Mouse (Mus musculus) CH12.LX (cell line): Measurements from ENCODE around the gene Map1lc3b. TPM values are rescaled to one million over a fixed set of nuclear protein-coding genes. Genes with fewer than 3 reads are reported as not detected.

Source experiments
- DNase-seq: peaks from one replicate; pipeline ENCODE4 v3.0.0-alpha.2; 2013; ENCODE audit errors: extremely low read depth
- H3K27ac ChIP-seq: 2 replicates; pipeline ENCODE4 v1.5.1; 2012; ENCODE audit warnings: low read depth, mild to moderate bottlenecking, control low read depth, moderate library complexity; ENCODE audit not compliant: insufficient read depth
- H3K27me3 ChIP-seq: replicated peaks from 2 replicates; pipeline ENCODE3; 2012; ENCODE audit warnings: inconsistent platforms
- H3K36me3 ChIP-seq, 2 experiments: replicated peaks in 1 of 2; 2 replicates each; pipeline versions ENCODE3 to v1.6.1; 2012; ENCODE audit warnings: inconsistent platforms in 1 of 2, low read length in 1 of 2, mild to moderate bottlenecking in 1 of 2, mixed read lengths in 1 of 2, moderate library complexity in 1 of 2; ENCODE audit not compliant: control insufficient read depth in 1 of 2, insufficient read depth in 1 of 2
- H3K4me1 ChIP-seq, 2 experiments: 2 replicates each; pipeline ENCODE4 v1.6.1; 2012; ENCODE audit warnings: inconsistent platforms in 1 of 2, moderate library complexity in 1 of 2; ENCODE audit not compliant: insufficient read depth in 2 of 2, control insufficient read depth in 1 of 2
- H3K4me2 ChIP-seq: 2 replicates; pipeline ENCODE4 v1.6.1; 2012; ENCODE audit warnings: low read depth, mild to moderate bottlenecking, control low read depth; ENCODE audit not compliant: poor library complexity, insufficient read depth, severe bottlenecking
- H3K4me3 ChIP-seq, 3 experiments: fragments of 150-350 bp in 1 of 3; sonication (generic) in 1 of 3; replicated peaks in 1 of 3; 2 replicates each; pipeline versions ENCODE3 to v1.5.1; 2011 to 2012; ENCODE audit warnings: low read depth in 2 of 3, low read length in 2 of 3, mild to moderate bottlenecking in 2 of 3, moderate library complexity in 2 of 3, control low read depth in 1 of 3, improper control_type of control experiment in 1 of 3, inconsistent platforms in 1 of 3, mixed read lengths in 1 of 3; ENCODE audit not compliant: poor library complexity in 1 of 3
- H3K79me2 ChIP-seq: replicated peaks from 2 replicates; pipeline ENCODE4 v1.6.1; 2012; ENCODE audit warnings: mild to moderate bottlenecking, moderate library complexity; ENCODE audit not compliant: control insufficient read depth, poor library complexity, insufficient read depth, severe bottlenecking; ENCODE audit errors: extremely low read depth
- H3K9ac ChIP-seq: 2 replicates; pipeline ENCODE4 v1.6.1; 2012; ENCODE audit warnings: low read depth, mild to moderate bottlenecking, control low read depth, moderate library complexity; ENCODE audit not compliant: insufficient read depth
- H3K9me3 ChIP-seq: replicated peaks from 2 replicates; pipeline ENCODE3; 2012; ENCODE audit warnings: low read length, inconsistent platforms, mixed read lengths
- BHLHE40 ChIP-seq: IDR thresholded peaks from 2 replicates; pipeline ENCODE4 v1.6.1; 2011; ENCODE audit warnings: mild to moderate bottlenecking, low read depth, low read length, improper control_type of control experiment
- CHD2 ChIP-seq: IDR thresholded peaks from 2 replicates; pipeline ENCODE4 v1.6.1; 2011; ENCODE audit warnings: low read length, improper control_type of control experiment
- E2F4 ChIP-seq: IDR thresholded peaks from 2 replicates; pipeline ENCODE4 v1.6.1; 2011; ENCODE audit warnings: low read depth, low read length, improper control_type of control experiment; ENCODE audit not compliant: insufficient replicate concordance
- ELF1 ChIP-seq: IDR thresholded peaks from 2 replicates; pipeline ENCODE4 v1.6.1; 2014; ENCODE audit warnings: low read depth, mild to moderate bottlenecking, inconsistent platforms, low read length, improper control_type of control experiment
- ETS1 ChIP-seq: conservative IDR thresholded peaks from 2 replicates; pipeline ENCODE4 v1.6.1; 2012; ENCODE audit warnings: low read depth, mild to moderate bottlenecking, inconsistent platforms, low read length, improper control_type of control experiment, moderate library complexity
- GABPA ChIP-seq: IDR thresholded peaks from 2 replicates; pipeline ENCODE4 v1.6.1; 2012; ENCODE audit warnings: low read depth, low read length, improper control_type of control experiment, inconsistent platforms; ENCODE audit not compliant: insufficient replicate concordance
- HCFC1 ChIP-seq: IDR thresholded peaks from 2 replicates; pipeline ENCODE4 v1.6.1; 2012; ENCODE audit warnings: low read depth, mild to moderate bottlenecking, inconsistent platforms, low read length, improper control_type of control experiment
- JUND ChIP-seq: conservative IDR thresholded peaks from 2 replicates; pipeline ENCODE4 v1.6.1; 2011; ENCODE audit warnings: low read depth, low read length, improper control_type of control experiment
- KAT2A ChIP-seq: IDR thresholded peaks from 2 replicates; pipeline ENCODE4 v1.6.1; 2012; ENCODE audit warnings: low read length, improper control_type of control experiment, inconsistent platforms; ENCODE audit not compliant: insufficient replicate concordance
- MAFK ChIP-seq: IDR thresholded peaks from 2 replicates; pipeline ENCODE4 v1.6.1; 2011; ENCODE audit warnings: low read length, improper control_type of control experiment; ENCODE audit not compliant: insufficient replicate concordance
- MAX ChIP-seq: IDR thresholded peaks from 2 replicates; pipeline ENCODE4 v1.6.1; 2011; ENCODE audit warnings: low read length, improper control_type of control experiment
- MAZ ChIP-seq: IDR thresholded peaks from 2 replicates; pipeline ENCODE4 v1.6.1; 2012; ENCODE audit warnings: low read depth, mild to moderate bottlenecking, inconsistent platforms, low read length, improper control_type of control experiment, moderate library complexity
- MEF2A ChIP-seq: IDR thresholded peaks from 2 replicates; pipeline ENCODE4 v1.6.1; 2014; ENCODE audit warnings: low read depth, mild to moderate bottlenecking, inconsistent platforms, low read length, improper control_type of control experiment, borderline replicate concordance
- MXI1 ChIP-seq: IDR thresholded peaks from 2 replicates; pipeline ENCODE4 v1.6.1; 2011; ENCODE audit warnings: mild to moderate bottlenecking, low read depth, low read length, improper control_type of control experiment
- MYC ChIP-seq: IDR thresholded peaks from 2 replicates; pipeline ENCODE4 v1.6.1; 2011; ENCODE audit warnings: low read depth, mild to moderate bottlenecking, improper control_type of control experiment, low read length
- NELFE ChIP-seq: IDR thresholded peaks from 2 replicates; pipeline ENCODE4 v1.6.1; 2011; ENCODE audit warnings: low read depth, low read length, improper control_type of control experiment
- NRF1 ChIP-seq: IDR thresholded peaks from 2 replicates; pipeline ENCODE4 v1.6.1; 2014; ENCODE audit warnings: low read depth, mild to moderate bottlenecking, inconsistent platforms, low read length, improper control_type of control experiment, moderate library complexity
- PAX5 ChIP-seq: IDR thresholded peaks from 2 replicates; pipeline ENCODE4 v1.6.1; 2012; ENCODE audit warnings: low read length, inconsistent platforms, mixed read lengths
- POLR2A ChIP-seq: IDR thresholded peaks from 2 replicates; pipeline ENCODE4 v1.6.1; 2011; ENCODE audit warnings: low read depth, mild to moderate bottlenecking, improper control_type of control experiment, low read length
- RCOR1 ChIP-seq: conservative IDR thresholded peaks from 2 replicates; pipeline ENCODE4 v1.6.1; 2012; ENCODE audit warnings: low read depth, mild to moderate bottlenecking, inconsistent platforms, low read length, improper control_type of control experiment
- SIN3A ChIP-seq: IDR thresholded peaks from 2 replicates; pipeline ENCODE4 v1.6.1; 2012; ENCODE audit warnings: low read length, improper control_type of control experiment, inconsistent platforms
- TBP ChIP-seq: conservative IDR thresholded peaks from 2 replicates; pipeline ENCODE4 v1.6.1; 2011; ENCODE audit warnings: low read depth, low read length, improper control_type of control experiment
- TCF12 ChIP-seq: IDR thresholded peaks from 2 replicates; pipeline ENCODE4 v1.6.1; 2014; ENCODE audit warnings: low read depth, mild to moderate bottlenecking, inconsistent platforms, low read length, improper control_type of control experiment
- USF1 ChIP-seq: IDR thresholded peaks from 2 replicates; pipeline ENCODE4 v1.6.1; 2014; ENCODE audit warnings: low read depth, mild to moderate bottlenecking, inconsistent platforms, low read length, improper control_type of control experiment
- USF2 ChIP-seq: conservative IDR thresholded peaks from 2 replicates; pipeline ENCODE4 v1.6.1; 2011; ENCODE audit warnings: low read depth, low read length, improper control_type of control experiment
- ZC3H11A ChIP-seq: IDR thresholded peaks from 2 replicates; pipeline ENCODE4 v1.6.1; 2012; ENCODE audit warnings: low read depth, mild to moderate bottlenecking, inconsistent platforms, low read length, improper control_type of control experiment
- ZMIZ1 ChIP-seq: IDR thresholded peaks from 2 replicates; pipeline ENCODE4 v1.6.1; 2012; ENCODE audit warnings: low read depth, mild to moderate bottlenecking, inconsistent platforms, low read length, improper control_type of control experiment
- ZNF384 ChIP-seq: IDR thresholded peaks from 2 replicates; pipeline ENCODE4 v1.6.1; 2012; ENCODE audit warnings: low read depth, low read length, improper control_type of control experiment, inconsistent platforms
- dilution Hi-C: fragments of 300-500 bp; cut with MboI; formaldehyde crosslinking; loops from 2 replicates; pipeline ENCODE4 v1.14.3; 2020; ENCODE audit warnings: low sequenced_read_pairs; ENCODE audit not compliant: extremely low pct_unique_long_range_greater_than_20kb, extremely low pct_ligation_motif_present
- in situ Hi-C: fragments of 300-500 bp; cut with MboI; formaldehyde crosslinking; loops from 3 replicates; pipeline ENCODE4 v1.14.3; 2019; ENCODE audit warnings: low sequenced_read_pairs, low pct_ligation_motif_present, low pct_unique_long_range_greater_than_20kb, mixed read lengths
- polyA plus RNA-seq: library from polyadenylated mRNA; unstranded; fragments of >175 nt; gene quantifications from 2 replicates; pipeline ENCODE4 v1.2.1, GENCODE M21; 2012; ENCODE audit warnings: low read depth; ENCODE audit not compliant: insufficient read length
- total RNA-seq, 2 experiments: library from RNA; depleted of rRNA; stranded (reverse); fragments of 300-350 nt in 1 of 2; fragments of >200 nt in 1 of 2; gene quantifications; 2 replicates each; pipeline ENCODE4 v1.2.3; 2012 to 2014

Map1lc3b gene
- total and polyA plus RNA-seq, 3 experiments: 45.7 to 55.8 (median 48.9) TPM

DNA sequence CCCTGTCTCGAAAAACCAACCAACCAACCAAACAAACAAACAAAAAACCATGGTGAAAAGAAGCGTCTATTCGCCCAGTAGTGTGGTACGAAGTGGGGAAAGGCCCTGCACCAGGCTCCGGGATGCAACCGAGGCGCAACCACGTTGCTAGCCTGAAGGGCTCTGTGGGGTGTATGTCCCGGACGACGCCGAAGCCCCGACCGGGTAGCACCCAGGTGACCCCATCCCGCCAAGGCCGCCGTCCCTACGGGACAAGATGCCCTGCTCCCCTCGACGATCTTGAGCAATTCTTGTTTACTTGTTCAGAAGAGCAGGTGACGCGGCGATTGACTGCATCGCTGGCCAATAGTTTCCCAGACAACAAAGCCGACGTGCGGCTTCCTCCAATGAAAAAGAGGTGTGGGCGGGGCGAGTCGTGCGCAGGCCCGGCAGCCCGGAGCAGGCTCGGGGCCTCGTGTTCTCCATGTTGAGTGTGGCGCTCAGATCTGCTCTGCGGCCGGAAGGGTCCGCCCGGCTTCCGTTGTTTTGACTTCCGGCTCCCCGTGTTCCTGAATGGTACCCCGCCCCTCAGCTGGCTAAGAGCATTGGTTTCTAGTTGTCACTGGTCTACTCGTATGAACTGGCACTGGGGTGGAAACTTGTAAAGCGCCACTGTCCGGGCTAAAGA lies 4.9 kb upstream of the Map1lc3b start:
- H3K4me1 ChIP-seq: peaks cover 15 to 32% of the 10 kb centered on the region in 2 experiments

DNA sequence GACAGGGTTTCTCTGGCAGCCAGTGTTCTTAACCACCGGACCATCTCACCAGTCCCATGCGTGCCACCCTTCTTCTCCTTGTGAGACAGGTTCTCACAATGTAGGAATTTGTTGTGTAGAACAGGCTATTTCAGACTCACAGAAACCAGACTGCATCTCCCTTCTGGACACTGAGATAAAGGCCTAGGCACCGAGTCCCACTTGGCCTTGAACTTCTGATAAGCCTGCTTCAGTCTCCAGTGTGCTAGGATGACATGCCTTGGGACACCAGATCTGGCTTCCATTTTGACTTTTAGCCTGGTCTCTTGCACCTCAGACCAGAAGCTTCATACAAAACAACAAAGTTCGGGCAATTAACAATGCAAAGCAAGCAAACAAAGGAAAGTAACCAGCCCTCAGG lies 1.4 kb upstream of the Map1lc3b start:
- Histone ChIP-seq H3K9ac (no peak overlapping the region), H3K27ac (no peak overlapping the region), H3K79me2 (peaks cover 25% of the 10 kb centered on the region), H3K9me3 (no peaks in the 10 kb centered on the region), H3K36me3 (peaks cover 11 to 22% of the 10 kb centered on the region in 2 experiments)
- no peak for DNase-seq
- TF ChIP-seq ZC3H11A: no peak
- TF ChIP-seq MEF2A: no peak
- no peak for TF ChIP-seq ETS1
- TF ChIP-seq TCF12: no peak
- TF ChIP-seq, all 38 proteins: peak for 0
- no peak overlapping the region for H3K4me2 ChIP-seq
- H3K4me1 ChIP-seq: peaks cover 13 to 36% of the 10 kb centered on the region in 2 experiments; a peak in 3 of 4 replicates
- dilution Hi-C loops: no loop called here
- in situ Hi-C loops: loop anchor here (10.0 to 25.0 kb wide), 2 partner anchors 356 to 849 kb away; partner anchors contain the start of genes Banp, Car5a, Cyba and Mvd
- H3K4me3 ChIP-seq: no peak overlapping the region
- H3K27me3 ChIP-seq: peaks cover 1% of the 10 kb centered on the region

More for the DNA sequence above, 4.9 kb upstream of the Map1lc3b start:
- Histone ChIP-seq H3K79me2 (no peaks in the 10 kb centered on the region), H3K27me3 (peaks cover 9% of the 10 kb centered on the region), H3K9ac (peak overlapping the region; percentile 56), H3K36me3 (no peaks in the 10 kb centered on the region), H3K27ac (no peak overlapping the region), H3K4me2 (peak overlapping the region; percentile 85; the same call in 1 of the 2 replicates), H3K4me3 (peak overlapping the region; percentile 60 to 82 (median 70)), H3K9me3 (no peaks in the 10 kb centered on the region)
- dilution Hi-C loops (no loop called here), in situ Hi-C loops (loop anchor here (10.0 to 25.0 kb wide), 2 partner anchors 360 to 852 kb away; partner anchors contain the start of genes Banp, Car5a, Cyba and Mvd)
- DNase-seq: peak; percentile 98
- TF ChIP-seq USF2 (peak; percentile 54), E2F4 (no peak), HCFC1 (peak; percentile 100), MEF2A (no peak; the same call in 1 of the 2 replicates), USF1 (peak; percentile 69), SIN3A (peak; percentile 94), PAX5 (no peak), BHLHE40 (peak; percentile 47; the same call in 1 of the 2 replicates), JUND (no peak), MAFK (no peak), RCOR1 (peak; percentile 90; the same call in 1 of the 2 replicates), MXI1 (peak; percentile 80), GABPA (peak; percentile 44; the same call in 1 of the 2 replicates), POLR2A (peak; percentile 66), ZMIZ1 (no peak), MYC (peak; percentile 75; the same call in 1 of the 2 replicates), TCF12 (peak; percentile 48), ELF1 (peak; percentile 99), ZC3H11A (no peak), MAZ (peak; percentile 85), NRF1 (peak; percentile 96), NELFE (peak; percentile 58; the same call in 1 of the 2 replicates), TBP (0 out of 2 replicates have a peak, but pooled peaks have one; percentile 43), KAT2A (peak; percentile 91; the same call in 1 of the 2 replicates), CHD2 (peak; percentile 96), MAX (peak; percentile 14), ZNF384 (no peak)
